Mouse (Mus musculus): ENCODE measurements around the gene Lfng.

- no peak for TF ChIP-seq EP300 (optimal IDR thresholded peaks at IDR 0.05)
- TF ChIP-seq CTCF (IDR thresholded peaks at IDR 0.05; ENCODE audit: low read depth) = no peak
Observed at GRCm38 (mm10) chr5:140612191-140612590, 5.1 kb downstream of the Lfng start.
